Mouse (Mus musculus) bone marrow, adult 2 months (tissue): ENCODE data around the gene P4ha2.

ENCODE experiments used
- CTCF ChIP-seq: fragments of 200-500 bp; IDR thresholded peaks from 2 replicates; pipeline ENCODE4 v1.5.1; 2011; ENCODE audit warnings: low read length, control low read depth; ENCODE audit not compliant: control insufficient read depth, insufficient read depth
- POLR2A ChIP-seq: fragments of 200-500 bp; IDR thresholded peaks from 2 replicates; pipeline ENCODE4 v1.6.1; 2011; ENCODE audit warnings: low read depth, mild to moderate bottlenecking, control low read depth, low read length, borderline replicate concordance; ENCODE audit not compliant: control insufficient read depth

DNA sequence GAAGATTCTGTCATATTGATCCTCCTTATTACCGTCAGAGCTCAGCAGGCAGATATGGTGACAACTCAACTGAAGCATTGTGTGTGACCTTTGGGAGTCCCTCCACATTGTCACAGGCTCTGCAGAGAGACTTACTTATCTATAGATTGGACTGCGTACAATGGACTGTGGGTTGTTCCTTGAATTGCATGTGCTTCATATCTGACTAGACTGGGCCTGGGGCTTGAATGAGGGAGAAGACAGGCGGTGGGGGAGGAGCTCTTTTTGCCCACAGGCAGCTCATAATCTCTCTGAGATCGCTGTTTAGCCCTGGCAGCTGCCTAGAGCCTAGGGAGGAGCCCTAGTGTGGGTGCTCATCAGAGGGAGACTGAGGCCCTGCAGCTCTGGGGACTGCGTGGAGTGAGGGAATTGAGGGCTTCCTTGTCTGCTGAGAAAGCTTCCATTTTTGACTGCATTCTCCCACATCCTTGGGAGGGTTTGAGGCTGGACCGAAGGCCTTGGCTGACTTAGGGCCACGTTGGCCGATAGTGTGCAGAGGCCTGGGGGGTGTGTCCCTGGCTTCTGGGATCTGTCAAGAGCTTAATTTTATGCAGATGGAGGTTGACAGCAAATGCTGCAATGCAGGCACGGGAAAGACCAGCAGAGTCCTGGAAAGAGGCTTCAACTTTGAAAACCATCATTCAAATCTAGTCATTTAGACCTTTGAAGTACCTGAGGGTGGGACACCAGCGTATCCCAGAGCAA is 3.0 kb downstream of the P4ha2 start:
- TF ChIP-seq CTCF (no peak), POLR2A (no peak)
